Mouse (Mus musculus): ENCODE measurements at regions not wholly inside any gene's neighbourhood (a gene's known extent, or its start where the extent isn't known, plus 50 kb on each side); places are given as distances from the start of the nearest gene placed in this dataset.

GRCm38 (mm10) chr1:39047316-39047715 lies 61.9 kb downstream of the Pdcl3 start:
- ATAC-seq (replicated peaks; ENCODE audit: poor library complexity, severe bottlenecking), result no peak

- ATAC-seq (replicated peaks; ENCODE audit: poor library complexity, severe bottlenecking), result no peak
Measured at GRCm38 (mm10) chr1:39057304-39057703, 71.9 kb downstream of the Pdcl3 start.

GRCm38 (mm10) chr1:39062509-39062908 lies 77.1 kb downstream of the Pdcl3 start:
- no peak for ATAC-seq (replicated peaks; ENCODE audit: poor library complexity, severe bottlenecking)

- no peak; the same call in 1 of the 2 replicates for ATAC-seq (replicated peaks; ENCODE audit: poor library complexity, severe bottlenecking)
Measured at GRCm38 (mm10) chr1:39063666-39064385, 78.4 kb downstream of the Pdcl3 start.

GRCm38 (mm10) chr1:39064781-39065180 lies 79.4 kb downstream of the Pdcl3 start:
- ATAC-seq (replicated peaks; ENCODE audit: poor library complexity, severe bottlenecking), result no peak

GRCm38 (mm10) chr1:39067901-39068300 lies 82.5 kb downstream of the Pdcl3 start:
- ATAC-seq (replicated peaks; ENCODE audit: poor library complexity, severe bottlenecking), result no peak

GRCm38 (mm10) chr1:39069086-39069655 lies 83.8 kb downstream of the Pdcl3 start:
- no peak for ATAC-seq (replicated peaks; ENCODE audit: poor library complexity, severe bottlenecking)

GRCm38 (mm10) chr1:39069676-39070075 lies 84.3 kb downstream of the Pdcl3 start:
- ATAC-seq (replicated peaks; ENCODE audit: poor library complexity, severe bottlenecking), result no peak

- no peak for ATAC-seq (replicated peaks; ENCODE audit: poor library complexity, severe bottlenecking)
Measured at GRCm38 (mm10) chr1:39075966-39076365, 90.6 kb downstream of the Pdcl3 start.

- ATAC-seq (replicated peaks; ENCODE audit: poor library complexity, severe bottlenecking), result no peak
Measured at GRCm38 (mm10) chr1:39078584-39079315, 93.3 kb downstream of the Pdcl3 start.

GRCm38 (mm10) chr1:39083911-39084826 lies 98.8 kb downstream of the Pdcl3 start:
- ATAC-seq (replicated peaks; ENCODE audit: poor library complexity, severe bottlenecking), result no peak

- ATAC-seq (replicated peaks; ENCODE audit: poor library complexity, severe bottlenecking), result no peak
Measured at GRCm38 (mm10) chr1:39086273-39086672, 100.9 kb downstream of the Pdcl3 start.

- peak; percentile 86 for ATAC-seq (replicated peaks; ENCODE audit: poor library complexity, severe bottlenecking)
Measured at GRCm38 (mm10) chr1:39089875-39090274, 103.7 kb upstream of the Npas2 start.

GRCm38 (mm10) chr1:39091121-39091520 lies 102.4 kb upstream of the Npas2 start:
- ATAC-seq (replicated peaks; ENCODE audit: poor library complexity, severe bottlenecking), result no peak

- no peak for ATAC-seq (replicated peaks; ENCODE audit: poor library complexity, severe bottlenecking)
Measured at GRCm38 (mm10) chr1:39091638-39092037, 101.9 kb upstream of the Npas2 start.

- no peak for ATAC-seq (replicated peaks; ENCODE audit: poor library complexity, severe bottlenecking)
Measured at GRCm38 (mm10) chr1:39093291-39093690, 100.2 kb upstream of the Npas2 start.

- no peak for ATAC-seq (replicated peaks; ENCODE audit: poor library complexity, severe bottlenecking)
Measured at GRCm38 (mm10) chr1:39094001-39094400, 99.5 kb upstream of the Npas2 start.

GRCm38 (mm10) chr1:39095901-39096300 lies 97.6 kb upstream of the Npas2 start:
- no peak for ATAC-seq (replicated peaks; ENCODE audit: poor library complexity, severe bottlenecking)

GRCm38 (mm10) chr1:39096726-39097125 lies 96.8 kb upstream of the Npas2 start:
- no peak for ATAC-seq (replicated peaks; ENCODE audit: poor library complexity, severe bottlenecking)

- no peak for ATAC-seq (replicated peaks; ENCODE audit: poor library complexity, severe bottlenecking)
Measured at GRCm38 (mm10) chr1:39097499-39097898, 96.0 kb upstream of the Npas2 start.

Data from granulocyte monocyte progenitor cell, adult 5-6 weeks (primary cell).